Mouse (Mus musculus): Measurements from ENCODE around the gene Acpp.

DNA sequence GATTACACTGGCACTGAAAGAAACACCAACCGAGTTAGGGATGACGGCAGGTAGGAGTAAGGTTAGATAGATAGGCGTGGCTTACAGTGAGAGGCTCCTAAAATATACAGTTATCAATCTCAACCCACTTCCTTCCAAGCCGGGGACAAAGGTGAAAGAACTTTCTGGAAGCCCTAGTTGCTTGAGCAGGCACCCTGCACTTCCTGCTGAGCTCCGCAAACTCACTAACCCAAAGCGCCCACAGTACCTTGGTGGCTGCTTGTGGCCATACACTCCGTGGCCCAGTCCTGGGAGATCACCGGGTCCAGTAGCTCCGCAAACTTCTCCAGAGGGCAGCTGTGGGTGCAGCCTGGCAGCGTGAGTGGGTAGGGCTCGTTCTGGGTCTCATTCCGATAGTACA is 37.0 kb downstream of the Acpp start:
- TF ChIP-seq POLR2A (IDR thresholded peaks at IDR 0.05; ENCODE audit: control insufficient read depth, low read depth, low read length) (no peak), CTCF (IDR thresholded peaks at IDR 0.05; ENCODE audit: control insufficient read depth, insufficient read depth, insufficient replicate concordance, low read depth, low read length) (no peak)

Data from testis, adult 2 months (tissue).